Mouse (Mus musculus) brain, embryonic 14.5 days (tissue): ENCODE results near the gene Syt8.

Experiments used
- CTCF ChIP-seq: fragments of 200-500 bp; IDR thresholded peaks from 2 replicates; pipeline ENCODE4 v1.5.1; 2012; ENCODE audit warnings: inconsistent platforms, mild to moderate bottlenecking, moderate library complexity, borderline replicate concordance; ENCODE audit not compliant: insufficient read depth, insufficient read length; ENCODE audit errors: extremely low read depth
- POLR2A ChIP-seq: fragments of 200-500 bp; IDR thresholded peaks from 2 replicates; pipeline ENCODE4 v1.6.1; 2012; ENCODE audit warnings: mild to moderate bottlenecking, inconsistent platforms, borderline replicate concordance; ENCODE audit not compliant: poor library complexity, insufficient read depth, insufficient read length, severe bottlenecking; ENCODE audit errors: extremely low read depth

GRCm38 (mm10) chr7:142456806-142457205, 22.2 kb downstream of the Syt8 start:
- TF ChIP-seq CTCF (no peak), POLR2A (no peak)
